Mouse (Mus musculus) ZHBTc4 (cell line): ENCODE results near the gene Npc1l1.

ENCODE experiments used
- DNase-seq: peaks from one replicate; pipeline ENCODE4 v3.0.0-alpha.2; 2011; ENCODE audit warnings: low read depth, low spot score

Npc1l1 gene

GRCm38 (mm10) chr11:6207090-6207489 is 22.9 kb downstream of the Npc1l1 start:
- DNase-seq: no peak

- DNase-seq: no peak
Measured at GRCm38 (mm10) chr11:6200570-6200969, 29.4 kb downstream of the Npc1l1 start.

DNA sequence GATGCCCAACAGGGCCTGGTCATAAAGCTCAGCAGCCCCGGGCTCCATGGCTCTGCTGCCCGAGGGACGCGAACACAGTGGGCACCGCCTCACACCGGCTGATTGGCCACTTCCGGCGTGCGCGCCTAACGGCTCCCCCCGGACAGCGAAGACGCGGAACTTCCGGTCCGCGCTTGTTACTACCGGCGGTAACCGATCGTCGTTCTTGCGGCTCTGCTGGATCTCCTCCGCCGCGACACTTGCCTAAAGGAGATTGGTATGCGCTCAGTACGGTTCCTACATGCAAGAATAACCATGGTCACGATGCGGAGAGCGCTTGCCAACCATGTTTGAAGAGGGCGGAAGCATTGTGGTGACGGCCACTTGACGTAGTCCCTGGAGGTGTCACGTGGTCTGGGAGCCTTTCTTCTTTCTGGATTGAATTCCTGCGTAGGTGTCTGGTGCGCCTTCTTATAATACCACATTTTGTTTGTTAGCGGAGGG is 29.8 kb downstream of the Npc1l1 start, which contains the start of gene Nudcd3:
Gene Nudcd3 (minus strand): TSS at position 329 of the 483 bp plus-strand sequence.
- peak; percentile 93 for DNase-seq

- peak; percentile 76 for DNase-seq
Measured at GRCm38 (mm10) chr11:6199410-6200086, 30.4 kb downstream of the Npc1l1 start, which contains the start of gene A730071L15Rik. A730071L15Rik (plus strand) TSS chr11:6200029.

GRCm38 (mm10) chr11:6198449-6198848 is 31.5 kb downstream of the Npc1l1 start:
- DNase-seq: no peak

GRCm38 (mm10) chr11:6196780-6197179 is 33.2 kb downstream of the Npc1l1 start:
- no peak for DNase-seq

DNA sequence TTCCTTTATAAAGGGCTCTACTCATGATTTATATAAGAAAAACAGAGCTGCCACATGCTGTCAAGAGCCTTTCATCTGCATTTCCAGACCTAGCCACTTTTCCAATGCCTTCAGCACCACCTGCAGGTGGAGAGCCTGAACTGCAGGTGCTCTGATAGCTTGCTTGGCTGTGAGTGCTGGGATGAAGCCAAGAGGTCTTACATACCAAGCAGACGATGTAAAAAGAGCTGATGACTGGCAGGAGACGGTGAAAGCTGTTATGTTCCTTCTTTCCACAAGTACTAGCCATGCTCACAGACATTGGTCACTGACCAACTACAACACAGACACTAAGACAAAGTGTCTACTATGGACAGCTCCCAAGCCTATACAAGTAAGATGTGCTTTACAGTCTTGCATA is 42.1 kb downstream of the Npc1l1 start:
- peak; percentile 88 for DNase-seq

GRCm38 (mm10) chr11:6187399-6187798 is 42.5 kb downstream of the Npc1l1 start:
- DNase-seq: no peak

DNA sequence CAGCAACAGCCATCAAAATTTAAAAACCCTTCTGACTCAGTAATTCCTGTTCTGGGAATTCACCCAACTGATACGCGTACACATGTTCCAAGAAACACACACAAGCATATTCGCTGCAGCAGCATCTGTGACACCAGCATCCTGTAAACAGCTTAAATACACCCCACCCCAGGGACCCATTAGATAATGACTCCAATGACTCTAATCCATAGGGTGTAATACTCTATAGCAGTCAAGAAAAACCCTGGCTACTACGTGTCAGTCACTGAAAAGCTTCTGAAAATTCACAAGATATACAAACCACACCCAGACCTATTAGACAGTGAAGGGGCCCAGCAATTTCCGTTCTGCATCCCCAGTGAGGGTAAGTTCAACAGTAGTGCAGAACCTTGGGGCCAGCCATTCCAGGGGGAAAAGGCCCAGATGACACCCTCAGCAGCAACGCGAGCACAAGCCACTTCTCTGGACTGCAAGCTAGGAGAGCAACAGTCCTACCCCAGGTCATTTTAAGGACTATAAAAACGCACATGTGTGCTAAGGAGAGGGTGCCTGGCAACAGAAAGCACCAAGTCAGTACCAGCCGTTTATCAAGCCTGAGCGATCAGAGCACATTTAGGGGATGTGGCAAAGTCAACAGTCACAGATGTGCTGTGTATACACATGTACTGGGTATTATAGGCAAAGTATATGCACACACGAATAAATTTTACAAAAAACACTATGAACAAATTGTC is 45.6 kb downstream of the Npc1l1 start:
- DNase-seq: no peak

DNA sequence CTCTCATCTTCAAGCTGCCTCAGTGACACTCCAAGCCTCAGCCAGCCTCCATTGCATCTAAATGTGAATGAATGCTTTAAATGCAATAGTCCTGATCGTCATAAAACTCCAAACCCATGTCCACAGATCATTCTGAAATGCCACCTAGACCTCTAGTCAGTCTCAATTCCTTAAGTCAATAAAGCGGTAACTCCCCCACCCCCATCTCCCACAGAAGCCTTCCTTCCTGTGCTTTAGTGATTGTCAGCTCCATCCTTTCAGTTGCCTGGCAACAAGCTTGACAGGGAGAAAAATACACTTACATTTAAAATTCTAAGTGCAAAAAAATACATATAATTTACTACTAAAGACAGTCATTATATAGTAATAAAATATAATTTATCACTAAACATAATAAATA is 46.7 kb downstream of the Npc1l1 start:
- no peak for DNase-seq

GRCm38 (mm10) chr11:6180811-6181399 is 49.0 kb downstream of the Npc1l1 start:
- peak; percentile 90 for DNase-seq

- DNase-seq: no peak
Measured at GRCm38 (mm10) chr11:6179194-6179593, 50.7 kb downstream of the Npc1l1 start.

DNA sequence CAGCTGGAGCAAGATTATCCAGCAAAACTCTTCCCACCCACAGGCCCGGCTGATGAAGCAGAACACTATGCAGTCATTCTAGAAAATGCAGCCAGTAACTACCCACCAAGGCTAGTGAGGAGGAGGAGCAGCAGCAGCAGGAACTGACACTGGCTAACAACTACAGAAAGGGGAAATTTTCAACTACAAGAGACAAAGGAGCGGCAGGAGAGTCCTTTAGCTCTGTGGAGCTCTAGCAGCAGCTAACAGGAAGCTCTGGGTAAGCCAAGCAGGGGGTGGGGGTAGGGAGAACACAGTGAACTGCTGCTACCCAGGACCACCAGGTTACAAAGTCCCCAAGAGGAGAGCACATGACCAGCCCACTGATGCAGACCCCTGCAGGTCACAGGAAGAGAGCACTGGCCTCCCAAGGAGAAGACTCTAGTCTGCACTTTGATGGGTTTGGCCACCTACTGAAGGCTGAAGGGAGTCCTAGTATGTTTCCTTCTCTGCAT is 51.2 kb downstream of the Npc1l1 start:
- DNase-seq: peak; percentile 61

DNA sequence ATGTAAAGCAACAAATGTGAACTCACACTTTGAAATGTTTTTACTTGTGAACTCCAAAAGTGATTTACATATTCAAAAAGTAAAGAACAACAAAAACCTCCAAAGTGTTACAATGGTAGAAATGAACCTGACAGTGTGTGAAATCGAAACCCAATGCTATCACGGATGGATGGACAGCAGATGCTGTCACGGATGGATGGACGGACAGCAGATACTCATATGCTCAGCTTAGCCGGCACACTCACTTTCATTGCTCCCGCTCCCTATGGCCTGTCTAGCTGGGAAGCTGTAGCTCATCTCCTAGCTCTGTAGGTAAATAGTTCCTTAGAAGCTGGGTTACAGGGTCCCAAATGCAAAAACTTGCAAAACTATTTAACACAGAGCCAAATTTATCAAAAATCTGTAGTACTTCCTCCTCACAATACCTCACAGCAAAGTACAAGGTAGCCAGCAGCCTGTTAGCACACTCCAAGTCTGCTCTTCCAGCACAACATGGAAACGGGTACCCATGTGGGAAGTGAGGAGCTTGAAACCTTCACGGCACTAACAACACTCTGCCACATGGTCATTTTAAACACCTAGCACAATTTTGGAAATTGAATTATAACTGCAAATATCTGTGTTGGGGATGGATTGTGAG is 52.0 kb downstream of the Npc1l1 start:
- no peak for DNase-seq

GRCm38 (mm10) chr11:6175506-6175905 is 54.4 kb downstream of the Npc1l1 start:
- no peak for DNase-seq

- no peak for DNase-seq
Measured at GRCm38 (mm10) chr11:6174719-6175118, 55.2 kb downstream of the Npc1l1 start.

DNA sequence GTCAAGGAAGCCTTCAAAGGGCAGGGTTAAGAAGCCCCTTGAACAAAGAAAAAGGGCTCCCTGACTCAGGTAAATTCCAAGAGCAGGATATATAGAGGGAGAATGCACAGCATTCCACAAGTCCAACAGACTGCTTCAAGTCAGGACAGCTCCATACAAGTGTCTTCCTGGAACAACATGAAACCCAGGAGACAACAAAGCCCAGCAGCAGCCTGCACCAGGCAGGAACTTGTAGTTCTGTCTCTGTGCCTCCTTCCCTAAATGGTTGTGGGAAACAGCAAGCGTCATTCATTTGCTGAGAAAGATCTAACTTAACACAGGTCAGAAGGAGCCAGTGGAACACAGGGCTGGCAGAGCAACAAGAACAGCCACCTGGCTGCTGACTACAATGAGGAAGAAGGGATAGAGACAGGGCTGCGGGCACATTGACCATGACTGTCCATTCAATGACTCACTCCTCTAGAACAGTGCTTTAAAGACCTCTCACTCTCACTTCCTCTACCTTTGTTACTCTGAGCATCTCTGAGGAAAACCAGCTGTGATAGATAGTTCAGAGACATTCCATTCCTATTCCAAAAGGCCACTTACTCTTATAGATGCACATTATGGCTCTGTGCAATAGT is 60.8 kb downstream of the Npc1l1 start:
- no peak for DNase-seq

DNA sequence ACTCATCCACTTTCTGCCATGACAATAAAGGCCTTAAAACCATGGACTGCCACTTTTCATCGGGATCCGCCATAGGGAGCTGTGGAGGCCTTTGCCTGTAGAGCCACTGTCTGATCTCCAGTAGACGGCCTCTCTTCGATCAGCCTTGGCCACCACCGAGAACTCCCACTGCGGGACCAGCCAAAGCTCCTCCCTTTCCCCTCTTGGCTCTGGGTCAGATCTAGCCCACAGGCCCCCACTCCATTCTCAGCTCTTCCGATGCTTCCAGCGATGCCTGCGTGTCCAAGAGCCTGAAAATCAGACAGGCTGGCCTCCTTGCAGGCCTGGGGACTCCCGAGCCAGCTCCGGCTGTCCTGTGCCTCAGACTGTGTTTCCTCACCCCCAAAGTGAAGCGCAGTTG is 63.6 kb downstream of the Npc1l1 start:
- DNase-seq: no peak

GRCm38 (mm10) chr11:6165391-6166081 is 64.4 kb downstream of the Npc1l1 start:
- DNase-seq: no peak

DNA sequence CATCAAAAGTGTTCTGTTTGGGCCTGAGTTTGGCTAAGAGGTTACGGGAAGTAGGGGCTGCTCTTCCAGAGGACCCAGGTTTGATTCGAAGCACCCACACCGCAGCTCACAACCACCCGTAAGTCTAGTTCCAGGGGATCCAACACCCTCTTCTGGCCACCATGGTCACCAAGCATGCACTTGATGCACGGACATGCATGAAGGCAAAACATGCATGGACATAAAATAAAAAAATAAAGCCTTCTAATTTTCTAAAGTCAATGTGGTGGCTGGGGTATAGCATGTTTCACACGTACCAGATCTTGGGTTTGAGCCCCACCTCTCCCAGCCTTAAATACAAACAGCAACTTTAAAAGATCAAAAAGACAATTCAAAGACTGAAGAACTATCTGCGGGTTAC is 65.2 kb downstream of the Npc1l1 start:
- DNase-seq: no peak

GRCm38 (mm10) chr11:6163706-6164105 is 66.2 kb downstream of the Npc1l1 start:
- no peak for DNase-seq
